13 mouse cellular contexts compared by ENCODE assay signal in genomic region chr8:64265304-64265945, GRCm38 (mm10). TPM values are rescaled to one million over a fixed set of nuclear protein-coding genes. Genes with fewer than 3 reads are reported as not detected.
DNase-seq lines count a peak whose midpoint lies in the region; ATAC-seq lines count a peak whose summit lies in the region.
"Had no signal": no experiment of that assay in that cellular context is flagged by ENCODE, and none has a peak within 500 bp of the region (broad histone marks: within the 10 kb centered on the region; RNA-seq: fewer than 3 reads in every experiment).

No protein-coding gene starts in this region.

- peak; percentile 5 to 30 for DNase-seq in adrenal gland, adult (ENCODE audit: inconsistent age in 2 of 2, low spot score in 1 of 2)
- no peak for DNase-seq in adrenal gland, postnatal 14 days
- peak; percentile 13 for DNase-seq in kidney, postnatal 14 days
- no peak for DNase-seq in kidney, postnatal 10 days
- peak; percentile 57 to 60 for DNase-seq in cerebellum, postnatal 25 days
- no peak for DNase-seq in right cerebral cortex, postnatal 10 days (ENCODE audit: low spot score in 2 of 2)
- no peak for DNase-seq in left cerebral cortex, postnatal 14 days (ENCODE audit: low spot score in 2 of 2)
- DNase-seq: right cerebral cortex, postnatal 25 days had no signal

- ATAC-seq in erythroid progenitor cell, adult 5-6 weeks (replicated peaks; ENCODE audit: low FRiP score, poor library complexity, severe bottlenecking), result no peak
- ATAC-seq: inflammation-experienced regulatory T-cells, adult 6 months; midbrain, embryonic 15.5 days had no signal

- intact Hi-C loops in left cerebral cortex, postnatal 14 days (cut with DNase I), result no loop called here

RNA-seq across cellular contexts. Expression of gene Tll1, which starts 59.4 kb away (rescaled TPM):
- 1.0 and 1.5 TPM in 2 replicates for total RNA-seq in adrenal gland, postnatal 14 days (2021)
- 1 to 10 TPM; 4.2 to 4.6 TPM for total RNA-seq in left cerebral cortex, postnatal 14 days (2021)
- total RNA-seq in erythroid progenitor cell, adult 5-6 weeks (2015; ENCODE audit: low replicate concordance), result not detected in 2 replicates
- total RNA-seq in erythroid progenitor cell, adult 5-6 weeks (2017; ENCODE audit: low replicate concordance), result not detected in 2 replicates
- total RNA-seq: CH12.LX; megakaryocyte, adult 5-6 weeks had no signal

Comparison
In these comparisons a context has a peak if more than half of its experiments do, and no peak if none do; other contexts are left out.
1. DNase-seq: peak in adrenal gland, adult (2 of 2), kidney, postnatal 14 days (single experiment) and cerebellum, postnatal 25 days (2 of 2); none in adrenal gland, postnatal 14 days (single experiment), kidney, postnatal 10 days (single experiment), right cerebral cortex, postnatal 10 days (0 of 2) and left cerebral cortex, postnatal 14 days (0 of 2).